Mouse (Mus musculus) adrenal gland, postnatal 10 days (tissue): Measurements from ENCODE around the gene Hdac10. TPM values are rescaled to one million over a fixed set of nuclear protein-coding genes. Genes with fewer than 3 reads are reported as not detected.

ENCODE experiments used
- DNase-seq: peaks from one replicate; pipeline ENCODE4 v3.0.0; 2021; ENCODE audit warnings: mixed read lengths
- total RNA-seq, 2 experiments: library from RNA; stranded (reverse); gene quantifications; 2 replicates each; pipeline ENCODE4 v1.2.3; 2021

The Hdac10 gene
- total RNA-seq, 2 experiments from 2014 or later, result 10.5 to 17.8 TPM

GRCm38 (mm10) chr15:89123595-89123994 lies 4.9 kb downstream of the Hdac10 start:
- peak; percentile 52 for DNase-seq

- DNase-seq, result peak; percentile 97
These were observed 5.7 kb downstream of the Hdac10 start, which contains the start of gene Tubgcp6 for GRCm38 (mm10) chr15:89122649-89123366. Tubgcp6 (minus strand) TSS chr15:89123112.

- no peak for DNase-seq
These were observed 10.5 kb downstream of the Hdac10 start for GRCm38 (mm10) chr15:89118007-89118406.

- DNase-seq, result peak; percentile 73
These were observed 18.4 kb downstream of the Hdac10 start for GRCm38 (mm10) chr15:89110147-89110546.

GRCm38 (mm10) chr15:89106976-89107375 lies 21.5 kb downstream of the Hdac10 start:
- no peak for DNase-seq

- DNase-seq, result no peak
These were observed 22.4 kb downstream of the Hdac10 start for GRCm38 (mm10) chr15:89106073-89106472.

- no peak for DNase-seq
These were observed 24.1 kb downstream of the Hdac10 start for GRCm38 (mm10) chr15:89104425-89104824.

- DNase-seq, result no peak
These were observed 24.6 kb downstream of the Hdac10 start for GRCm38 (mm10) chr15:89103921-89104320.

- no peak for DNase-seq
These were observed 25.9 kb downstream of the Hdac10 start for GRCm38 (mm10) chr15:89102646-89103045.

GRCm38 (mm10) chr15:89100823-89101222 lies 27.7 kb downstream of the Hdac10 start:
- DNase-seq, result no peak

- DNase-seq, result no peak
These were observed 29.9 kb downstream of the Hdac10 start for GRCm38 (mm10) chr15:89098616-89099015.

- DNase-seq, result no peak
These were observed 31.1 kb downstream of the Hdac10 start for GRCm38 (mm10) chr15:89097450-89097849.

GRCm38 (mm10) chr15:89092181-89092580 lies 36.3 kb downstream of the Hdac10 start:
- DNase-seq, result no peak

GRCm38 (mm10) chr15:89090662-89091061 lies 37.8 kb downstream of the Hdac10 start:
- DNase-seq, result no peak

GRCm38 (mm10) chr15:89089248-89090051 lies 39.0 kb downstream of the Hdac10 start:
- peak; percentile 67 for DNase-seq

- DNase-seq, result peak; percentile 95
These were observed 39.8 kb downstream of the Hdac10 start, which contains the start of gene Selenoo for GRCm38 (mm10) chr15:89088607-89089247. Selenoo (plus strand) TSS chr15:89089084.

GRCm38 (mm10) chr15:89084826-89085225 lies 43.7 kb downstream of the Hdac10 start:
- DNase-seq, result no peak

- no peak for DNase-seq
These were observed 44.6 kb downstream of the Hdac10 start for GRCm38 (mm10) chr15:89083906-89084305.

GRCm38 (mm10) chr15:89078208-89078836 lies 50.2 kb downstream of the Hdac10 start:
- peak; percentile 67 for DNase-seq

- DNase-seq, result peak; percentile 76
These were observed 52.3 kb downstream of the Hdac10 start for GRCm38 (mm10) chr15:89076156-89076731.

GRCm38 (mm10) chr15:89075478-89076147 lies 52.9 kb downstream of the Hdac10 start:
- peak; percentile 96 for DNase-seq
